ENCODE assay signal across 11 mouse cellular contexts in genomic region chr5:105822521-105823498, GRCm38 (mm10). TPM values are rescaled to one million over a fixed set of nuclear protein-coding genes. Genes with fewer than 3 reads are reported as not detected.
DNase-seq lines count a peak whose midpoint lies in the region; ATAC-seq and TF ChIP-seq lines count a peak whose summit lies in the region.
"Had no signal": no experiment of that assay in that cellular context is flagged by ENCODE, and none has a peak within 500 bp of the region (broad histone marks: within the 10 kb centered on the region; RNA-seq: fewer than 3 reads in every experiment).

No protein-coding gene starts in this region.

- H3K27me3 ChIP-seq in Patski, result no peaks in the 10 kb centered on the region
- no peaks in the 10 kb centered on the region for H3K27me3 ChIP-seq in hindbrain, embryonic 12.5 days
- H3K27me3 ChIP-seq in midbrain, embryonic 14.5 days (ENCODE audit: control insufficient read depth, insufficient read depth, low read length), result no peaks in the 10 kb centered on the region
- H3K27me3 ChIP-seq: liver, embryonic 12.5 days had no signal

- 51% methylated on average over 15 of the region's 15 CpGs for WGBS in hindbrain, embryonic 12.5 days
- WGBS in midbrain, embryonic 14.5 days, result 50% methylated on average over 15 of the region's 15 CpGs

- 0 out of 2 replicates have a peak overlapping the region, but pooled peaks have one; percentile 2 for H3K9ac ChIP-seq in hindbrain, embryonic 12.5 days
- H3K9ac ChIP-seq in midbrain, embryonic 14.5 days (replicated peaks; ENCODE audit: low read length), result no peak overlapping the region
- H3K9ac ChIP-seq: liver, embryonic 12.5 days had no signal

- peak; percentile 27 for ATAC-seq in Patski
- ATAC-seq in hindbrain, embryonic 12.5 days (ENCODE audit: low FRiP score), result peak; percentile 76
- peak; percentile 22; the same call in 1 of the 2 replicates for ATAC-seq in midbrain, embryonic 14.5 days (ENCODE audit: low FRiP score, low TSS enrichment)
- ATAC-seq: liver, embryonic 12.5 days had no signal

- no peak overlapping the region for H3K4me3 ChIP-seq in hindbrain, embryonic 12.5 days
- no peak overlapping the region for H3K4me3 ChIP-seq in midbrain, embryonic 14.5 days (replicated peaks; ENCODE audit: low read depth, low read length)
- H3K4me3 ChIP-seq: liver, embryonic 12.5 days had no signal

- POLR2A ChIA-PET in Patski (lab: Charles Lee), result interaction anchor here (0.5 to 1.2 kb wide), 2 partner anchors 14 to 50 kb away, joined by 3 read pairs; no protein-coding TSS in a partner anchor

- in situ Hi-C loops in Patski (cut with MboI; ENCODE audit: low pct_unique_long_range_greater_than_20kb), result no loop called here

- CTCF ChIA-PET in Patski (lab: Charles Lee), result interaction anchor here (3.1 kb wide), 1 partner anchor 10 kb away, joined by 10 read pairs; no protein-coding TSS in a partner anchor

- peaks cover 20% of the 10 kb centered on the region for H3K4me1 ChIP-seq in hindbrain, embryonic 12.5 days
- H3K4me1 ChIP-seq in midbrain, embryonic 14.5 days (ENCODE audit: control insufficient read depth, insufficient read depth, low read length), result peaks cover 13% of the 10 kb centered on the region

- no peak for TF ChIP-seq CTCF in Patski (IDR thresholded peaks at IDR 0.05)

- no peak overlapping the region for H3K4me2 ChIP-seq in hindbrain, embryonic 12.5 days (replicated peaks)
- no peak overlapping the region for H3K4me2 ChIP-seq in midbrain, embryonic 14.5 days (ENCODE audit: low read length)
- H3K4me2 ChIP-seq: liver, embryonic 12.5 days had no signal

- H3K36me3 ChIP-seq in hindbrain, embryonic 12.5 days, result no peaks in the 10 kb centered on the region
- no peaks in the 10 kb centered on the region for H3K36me3 ChIP-seq in midbrain, embryonic 14.5 days (ENCODE audit: control insufficient read depth, insufficient read depth, low read length)
- H3K36me3 ChIP-seq: liver, embryonic 12.5 days had no signal

- H3K27ac ChIP-seq in hindbrain, embryonic 12.5 days, result no peak overlapping the region
- H3K27ac ChIP-seq in midbrain, embryonic 14.5 days (replicated peaks; ENCODE audit: low read depth, low read length), result 0 out of 2 replicates have a peak overlapping the region, but pooled peaks have one; percentile 8
- H3K27ac ChIP-seq: liver, embryonic 12.5 days had no signal

- no peak for DNase-seq in Patski (ENCODE audit: low read depth, low spot score)
- DNase-seq in embryo, embryonic 11 days, result peak; percentile 39
- DNase-seq in midbrain, embryonic 14.5 days, result peak; percentile 37
- DNase-seq in kidney, adult 11 months, result no peak
- DNase-seq in adrenal gland, postnatal 10 days, result no peak
- DNase-seq in cerebellum, postnatal 36 days, result no peak
- DNase-seq: cerebellum, adult 11 months; gastrocnemius, postnatal 14 days; thymus, postnatal 14 days had no signal

- no peaks in the 10 kb centered on the region for H3K9me3 ChIP-seq in hindbrain, embryonic 12.5 days (replicated peaks)
- no peaks in the 10 kb centered on the region for H3K9me3 ChIP-seq in midbrain, embryonic 14.5 days (ENCODE audit: control insufficient read depth, low read length)
- H3K9me3 ChIP-seq: liver, embryonic 12.5 days had no signal

RNA-seq across cellular contexts. Expression of gene Zfp326, which starts 53.6 kb away (rescaled TPM):
- polyA plus RNA-seq in Patski (2021), result 47.3 TPM
- 64.7 and 65.6 TPM in 2 replicates for polyA plus RNA-seq in hindbrain, embryonic 12.5 days (2016; fragmentation: Nextera tagmentation; extraction: Ambion mirVana)
- polyA plus RNA-seq in midbrain, embryonic 14.5 days (2014; fragmentation: Nextera tagmentation; extraction: Ambion mirVana), result 45.7 and 50.1 TPM in 2 replicates
- total RNA-seq in adrenal gland, postnatal 10 days (2021), result 10 to 100 TPM; 25.3 to 29.7 TPM

Comparison
In these comparisons a context has a peak if more than half of its experiments do, and no peak if none do; other contexts are left out.
1. ATAC-seq: peak in every context shown above with its lines; median percentile 76 in hindbrain, embryonic 12.5 days; 27 in Patski; 22 in midbrain, embryonic 14.5 days.
2. DNase-seq: peak in embryo, embryonic 11 days (single experiment) and midbrain, embryonic 14.5 days (single experiment); none in Patski (single experiment), kidney, adult 11 months (single experiment), adrenal gland, postnatal 10 days (single experiment) and cerebellum, postnatal 36 days (0 of 2).